Mouse (Mus musculus) G1E-ER4 (cell line): Measurements from ENCODE around the gene Phactr4. TPM values are rescaled to one million over a fixed set of nuclear protein-coding genes. Genes with fewer than 3 reads are reported as not detected.

ENCODE experiments used
- GATA1 ChIP-seq: IDR thresholded peaks from one replicate; pipeline ENCODE4 v1.8.0; 2012; ENCODE audit warnings: low read length, inconsistent platforms
- polyA plus RNA-seq: library from polyadenylated mRNA; stranded (reverse); fragments of >175 nt; gene quantifications from 2 replicates; pipeline ENCODE4 v1.2.3, GENCODE M21; 2012

The Phactr4 gene
- polyA plus RNA-seq, 1 experiment: 17.5 TPM

- TF ChIP-seq GATA1: no peak
Measured at GRCm38 (mm10) chr4:132354571-132354970, 67.7 kb downstream of the Phactr4 start.

- no peak for TF ChIP-seq GATA1
Measured at GRCm38 (mm10) chr4:132353481-132353885, 68.8 kb downstream of the Phactr4 start, which contains the start of gene Rcc1. Gene Rcc1 (minus strand): TSS chr4:132353605.

GRCm38 (mm10) chr4:132352739-132353138 lies 69.5 kb downstream of the Phactr4 start:
- TF ChIP-seq GATA1: no peak

- no peak for TF ChIP-seq GATA1
Measured at GRCm38 (mm10) chr4:132351401-132351800, 70.9 kb downstream of the Phactr4 start.

GRCm38 (mm10) chr4:132350854-132351253 lies 71.4 kb downstream of the Phactr4 start:
- TF ChIP-seq GATA1: no peak

- TF ChIP-seq GATA1: no peak
Measured at GRCm38 (mm10) chr4:132350123-132350740, 72.1 kb downstream of the Phactr4 start.

GRCm38 (mm10) chr4:132349495-132350122 lies 72.7 kb downstream of the Phactr4 start:
- no peak for TF ChIP-seq GATA1

- TF ChIP-seq GATA1: no peak
Measured at GRCm38 (mm10) chr4:132346661-132347060, 75.6 kb downstream of the Phactr4 start.

GRCm38 (mm10) chr4:132346261-132346660 lies 76.0 kb downstream of the Phactr4 start:
- TF ChIP-seq GATA1: no peak

- no peak for TF ChIP-seq GATA1
Measured at GRCm38 (mm10) chr4:132345843-132346212, 76.5 kb downstream of the Phactr4 start.

GRCm38 (mm10) chr4:132345135-132345842 lies 77.0 kb downstream of the Phactr4 start:
- no peak for TF ChIP-seq GATA1

- no peak for TF ChIP-seq GATA1
Measured at GRCm38 (mm10) chr4:132344403-132345134, 77.7 kb downstream of the Phactr4 start.

GRCm38 (mm10) chr4:132341451-132341850 lies 80.8 kb downstream of the Phactr4 start:
- no peak for TF ChIP-seq GATA1

GRCm38 (mm10) chr4:132338943-132339342 lies 83.3 kb downstream of the Phactr4 start:
- TF ChIP-seq GATA1: no peak

GRCm38 (mm10) chr4:132332880-132333279 lies 89.4 kb downstream of the Phactr4 start:
- TF ChIP-seq GATA1: no peak

GRCm38 (mm10) chr4:132331960-132332359 lies 90.3 kb downstream of the Phactr4 start:
- no peak for TF ChIP-seq GATA1
